Mouse (Mus musculus) splenic B cell, adult 2 months (primary cell): Measurements from ENCODE around the gene Tmem8.
A peak's percentile ranks its signal among the peaks of the same experiment; 100 is the strongest.

ENCODE experiments used
- DNase-seq: peaks from one replicate; pipeline ENCODE4 v3.0.0-alpha.2; 2011; ENCODE audit warnings: low read depth, low spot score
- H3K27me3 ChIP-seq: 2 replicates; pipeline ENCODE4 v1.6.1; 2012; ENCODE audit warnings: mild to moderate bottlenecking, low read length, moderate library complexity, mixed read lengths; ENCODE audit not compliant: control insufficient read depth, poor library complexity, insufficient read depth, severe bottlenecking
- H3K36me3 ChIP-seq: 2 replicates; pipeline ENCODE4 v1.6.1; 2012; ENCODE audit warnings: mild to moderate bottlenecking, low read length, moderate library complexity, mixed read lengths; ENCODE audit not compliant: control insufficient read depth, poor library complexity, insufficient read depth, severe bottlenecking

Gene Tmem8

GRCm38 (mm10) chr17:26113181-26113948, at the start of gene Tmem8:
Gene Tmem8 (plus strand): TSS chr17:26113299.
- no peaks in the 10 kb centered on the region for H3K27me3 ChIP-seq
- no peaks in the 10 kb centered on the region for H3K36me3 ChIP-seq
- peak; percentile 84 for DNase-seq

- H3K36me3 ChIP-seq = no peaks in the 10 kb centered on the region
- DNase-seq = no peak
- no peaks in the 10 kb centered on the region for H3K27me3 ChIP-seq
These were observed 48.2 kb upstream of the Tmem8 start for GRCm38 (mm10) chr17:26064916-26065315.

- Histone ChIP-seq H3K36me3 (no peaks in the 10 kb centered on the region), H3K27me3 (no peaks in the 10 kb centered on the region)
- DNase-seq = no peak
These were observed 46.5 kb upstream of the Tmem8 start for GRCm38 (mm10) chr17:26066488-26067020.

- no peaks in the 10 kb centered on the region for H3K36me3 ChIP-seq
- peak; percentile 14 for DNase-seq
- no peaks in the 10 kb centered on the region for H3K27me3 ChIP-seq
These were observed 44.9 kb upstream of the Tmem8 start for GRCm38 (mm10) chr17:26068024-26068830.

GRCm38 (mm10) chr17:26068831-26069739, 44.0 kb upstream of the Tmem8 start, which contains the start of gene Rab11fip3:
Gene Rab11fip3 (minus strand): TSS chr17:26069555.
- peak; percentile 87 for DNase-seq

GRCm38 (mm10) chr17:26070136-26070535, 43.0 kb upstream of the Tmem8 start:
- H3K27me3 ChIP-seq = no peaks in the 10 kb centered on the region
- DNase-seq = no peak
- no peaks in the 10 kb centered on the region for H3K36me3 ChIP-seq

More at GRCm38 (mm10) chr17:26068831-26069739, 44.0 kb upstream of the Tmem8 start, which contains the start of gene Rab11fip3:
- no peaks in the 10 kb centered on the region for H3K36me3 ChIP-seq
- no peaks in the 10 kb centered on the region for H3K27me3 ChIP-seq

- no peaks in the 10 kb centered on the region for H3K27me3 ChIP-seq
- no peak for DNase-seq
- H3K36me3 ChIP-seq = no peaks in the 10 kb centered on the region
These were observed 37.9 kb upstream of the Tmem8 start for GRCm38 (mm10) chr17:26075246-26075645.

GRCm38 (mm10) chr17:26078851-26079250, 34.2 kb upstream of the Tmem8 start:
- Histone ChIP-seq H3K36me3 (no peaks in the 10 kb centered on the region), H3K27me3 (no peaks in the 10 kb centered on the region)
- no peak for DNase-seq

- no peak for DNase-seq
- Histone ChIP-seq H3K27me3 (no peaks in the 10 kb centered on the region), H3K36me3 (no peaks in the 10 kb centered on the region)
These were observed 32.2 kb upstream of the Tmem8 start for GRCm38 (mm10) chr17:26080867-26081266.

GRCm38 (mm10) chr17:26087059-26087564, 26.0 kb upstream of the Tmem8 start:
- no peak for DNase-seq
- Histone ChIP-seq H3K36me3 (no peaks in the 10 kb centered on the region), H3K27me3 (no peaks in the 10 kb centered on the region)

- DNase-seq = peak; percentile 91
These were observed 23.0 kb upstream of the Tmem8 start, which contains the start of gene Decr2 for GRCm38 (mm10) chr17:26089905-26090632. Gene Decr2 (minus strand): TSS chr17:26090337.

GRCm38 (mm10) chr17:26094531-26095110, 18.5 kb upstream of the Tmem8 start:
- Histone ChIP-seq H3K27me3 (no peaks in the 10 kb centered on the region), H3K36me3 (no peaks in the 10 kb centered on the region)
- DNase-seq = no peak

More at GRCm38 (mm10) chr17:26089905-26090632, 23.0 kb upstream of the Tmem8 start, which contains the start of gene Decr2:
- Histone ChIP-seq H3K27me3 (no peaks in the 10 kb centered on the region), H3K36me3 (no peaks in the 10 kb centered on the region)

GRCm38 (mm10) chr17:26095121-26095740, 17.9 kb upstream of the Tmem8 start, which contains the start of gene Nme4:
Gene Nme4 (minus strand): TSS chr17:26095602.
- Histone ChIP-seq H3K36me3 (no peaks in the 10 kb centered on the region), H3K27me3 (no peaks in the 10 kb centered on the region)
- peak; percentile 48 for DNase-seq
